Mouse (Mus musculus): ENCODE data around the gene Prkce. TPM values are rescaled to one million over a fixed set of nuclear protein-coding genes. Genes with fewer than 3 reads are reported as not detected.

Gene Prkce
- total RNA-seq, 2 experiments from 2014 or later = 22.8 to 31.8 TPM

DNA sequence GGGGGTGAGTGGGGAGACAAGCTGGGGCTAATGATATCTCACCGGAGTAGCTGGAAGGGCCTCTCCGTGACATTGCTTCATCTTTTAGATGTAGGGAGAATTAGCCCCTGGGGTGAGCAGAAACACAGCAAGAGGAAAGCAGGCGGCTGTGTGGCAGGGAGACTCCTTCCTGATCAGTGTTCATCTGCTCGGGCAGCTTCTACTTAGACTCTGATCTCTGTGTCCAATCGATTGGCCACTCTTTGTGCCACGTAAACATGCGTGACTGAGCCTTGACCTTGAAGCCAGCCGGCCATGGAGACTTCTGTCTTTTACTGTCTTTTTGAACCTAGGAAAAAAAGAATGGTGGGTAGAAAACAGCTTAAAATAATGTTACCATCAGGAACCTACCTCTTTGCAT, 247.0 kb downstream of the Prkce start:
- DNase-seq = no peak

- DNase-seq = no peak
Measured at GRCm38 (mm10) chr17:86415989-86416388, 248.4 kb downstream of the Prkce start.

GRCm38 (mm10) chr17:86418334-86418733, 250.7 kb downstream of the Prkce start:
- no peak for DNase-seq

GRCm38 (mm10) chr17:86419199-86419598, 251.6 kb downstream of the Prkce start:
- no peak for DNase-seq

DNA sequence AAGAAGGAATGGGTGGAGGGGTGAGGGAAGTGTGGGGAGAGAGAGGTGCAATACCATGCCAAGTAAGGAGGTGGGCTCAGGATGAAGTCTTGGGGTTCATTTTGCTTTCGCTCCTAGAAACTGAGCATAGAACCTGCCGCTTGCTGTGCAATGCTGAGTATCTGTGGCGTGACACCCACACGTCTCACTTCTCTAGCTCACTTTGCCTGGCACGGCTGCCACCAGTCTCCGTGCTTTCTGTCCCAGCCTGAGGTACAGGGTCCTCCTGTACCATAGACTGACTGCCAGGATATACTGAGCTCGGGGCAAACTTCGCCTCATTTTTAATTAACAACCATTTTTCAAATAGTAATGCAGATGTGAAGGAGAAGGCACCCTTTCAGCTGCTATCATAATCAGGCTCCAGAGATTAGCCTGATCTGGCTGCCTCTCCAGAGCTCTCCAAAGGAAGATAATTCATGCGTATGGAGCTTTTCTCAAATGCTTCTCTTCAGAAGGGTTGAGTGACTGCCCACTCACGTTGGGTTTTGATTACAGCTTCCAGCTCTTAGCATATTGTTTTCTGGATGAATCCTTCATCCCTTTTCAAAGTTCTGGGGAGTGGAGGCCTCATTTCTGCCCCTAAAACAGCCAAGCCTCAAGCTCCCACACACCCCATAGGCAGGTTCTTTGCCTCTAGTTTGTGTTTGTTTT, 253.2 kb downstream of the Prkce start:
- no peak for DNase-seq

DNA sequence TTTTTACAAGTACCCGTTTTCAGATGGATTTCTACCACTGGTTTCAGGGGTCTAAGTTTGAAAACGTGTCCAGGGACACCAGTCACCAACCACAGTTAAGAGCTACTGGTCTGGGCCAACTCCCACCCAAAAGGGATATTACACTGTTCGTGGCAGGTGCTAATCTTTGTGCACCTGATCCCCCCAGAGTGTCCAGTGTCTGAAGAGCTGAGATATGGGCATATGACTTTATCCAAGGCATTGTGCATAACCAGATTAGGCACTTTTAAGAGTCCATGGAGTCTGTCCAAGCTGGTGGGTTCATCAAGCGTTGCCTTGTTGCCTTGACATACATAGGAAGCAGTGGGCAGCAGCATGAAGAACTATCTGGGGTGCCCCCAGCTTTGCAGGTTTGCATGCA, 254.4 kb downstream of the Prkce start:
- DNase-seq = no peak

DNA sequence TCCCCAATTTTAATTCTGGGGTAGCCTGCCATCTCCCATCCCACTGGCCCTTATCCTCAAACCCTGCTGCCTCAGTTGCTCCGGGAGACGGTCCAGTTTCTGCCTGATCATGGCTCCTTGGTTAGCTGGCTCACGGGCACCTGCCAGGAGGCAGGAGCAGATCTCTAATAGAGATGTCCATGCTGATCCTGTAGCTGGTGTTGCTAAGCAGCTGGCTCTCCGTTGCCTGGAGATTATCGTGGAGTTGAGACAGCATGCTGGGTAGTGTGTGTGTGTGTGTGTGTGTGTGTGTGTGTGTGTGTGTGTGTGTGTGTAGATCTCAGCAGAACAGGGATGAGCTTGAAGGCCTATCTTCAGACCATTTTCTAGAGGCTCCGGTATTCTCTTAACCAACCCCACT, 262.3 kb downstream of the Prkce start:
- no peak for DNase-seq

DNA sequence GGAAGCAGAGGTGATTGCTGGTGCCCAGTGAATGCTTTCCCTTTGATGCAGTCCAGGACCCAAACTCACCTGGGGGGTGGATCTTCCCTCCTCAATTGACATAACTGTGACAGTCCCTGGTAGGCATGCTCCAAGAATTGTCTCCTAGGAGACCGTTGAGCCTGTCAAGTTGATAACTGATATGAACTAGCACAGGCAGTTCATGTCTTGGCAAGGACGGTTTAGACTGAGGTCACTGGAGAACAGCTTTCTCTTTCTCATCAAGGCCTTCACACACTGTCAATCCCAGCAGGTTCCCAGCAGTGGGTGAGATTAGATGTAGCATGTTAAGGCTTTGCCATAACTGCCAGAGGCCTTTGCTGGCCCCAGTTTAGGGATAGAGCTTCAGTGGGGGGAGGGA, 265.5 kb downstream of the Prkce start:
- DNase-seq = no peak

DNA sequence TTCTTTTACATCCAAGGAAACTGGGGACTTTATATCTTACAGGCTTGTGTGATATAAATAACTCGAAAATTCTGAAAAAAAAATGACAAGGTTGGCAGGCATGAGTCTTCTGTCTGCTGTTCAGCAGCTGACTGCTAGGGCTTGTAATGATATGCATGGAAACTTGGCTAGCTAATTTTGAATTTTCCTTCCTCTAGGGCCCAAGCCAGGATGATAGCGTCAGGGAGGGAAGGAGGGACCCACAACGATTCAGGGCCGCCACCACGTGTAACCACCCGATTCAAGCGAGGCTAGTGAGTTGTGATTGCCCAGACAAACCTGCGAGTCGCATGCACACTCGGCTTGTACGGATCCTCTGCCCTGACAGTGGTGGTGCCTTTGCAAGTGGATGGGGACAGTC, 266.2 kb downstream of the Prkce start:
- no peak for DNase-seq

DNA sequence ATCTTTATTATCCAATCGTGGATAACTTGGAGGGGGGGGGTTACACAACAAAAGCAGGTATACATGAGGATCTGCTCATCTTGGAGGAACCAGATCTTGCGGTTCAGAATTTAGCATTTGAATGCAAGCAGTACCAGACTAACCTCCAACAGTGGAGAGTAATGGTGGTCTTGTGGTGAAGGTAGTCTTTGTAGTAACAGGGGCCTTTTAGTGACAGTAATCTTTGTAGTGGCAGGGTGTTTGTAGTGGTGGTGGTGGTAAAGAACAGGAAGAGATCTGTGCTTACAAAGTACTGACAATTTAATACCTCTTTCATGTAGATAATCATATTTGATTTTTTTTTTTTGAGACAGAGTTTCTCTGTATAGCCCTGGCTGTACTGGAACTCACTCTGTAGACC, 267.2 kb downstream of the Prkce start:
- no peak for DNase-seq

GRCm38 (mm10) chr17:86435570-86435969, 268.0 kb downstream of the Prkce start:
- no peak for DNase-seq

- DNase-seq = no peak
Measured at GRCm38 (mm10) chr17:86435984-86436383, 268.4 kb downstream of the Prkce start.

DNA sequence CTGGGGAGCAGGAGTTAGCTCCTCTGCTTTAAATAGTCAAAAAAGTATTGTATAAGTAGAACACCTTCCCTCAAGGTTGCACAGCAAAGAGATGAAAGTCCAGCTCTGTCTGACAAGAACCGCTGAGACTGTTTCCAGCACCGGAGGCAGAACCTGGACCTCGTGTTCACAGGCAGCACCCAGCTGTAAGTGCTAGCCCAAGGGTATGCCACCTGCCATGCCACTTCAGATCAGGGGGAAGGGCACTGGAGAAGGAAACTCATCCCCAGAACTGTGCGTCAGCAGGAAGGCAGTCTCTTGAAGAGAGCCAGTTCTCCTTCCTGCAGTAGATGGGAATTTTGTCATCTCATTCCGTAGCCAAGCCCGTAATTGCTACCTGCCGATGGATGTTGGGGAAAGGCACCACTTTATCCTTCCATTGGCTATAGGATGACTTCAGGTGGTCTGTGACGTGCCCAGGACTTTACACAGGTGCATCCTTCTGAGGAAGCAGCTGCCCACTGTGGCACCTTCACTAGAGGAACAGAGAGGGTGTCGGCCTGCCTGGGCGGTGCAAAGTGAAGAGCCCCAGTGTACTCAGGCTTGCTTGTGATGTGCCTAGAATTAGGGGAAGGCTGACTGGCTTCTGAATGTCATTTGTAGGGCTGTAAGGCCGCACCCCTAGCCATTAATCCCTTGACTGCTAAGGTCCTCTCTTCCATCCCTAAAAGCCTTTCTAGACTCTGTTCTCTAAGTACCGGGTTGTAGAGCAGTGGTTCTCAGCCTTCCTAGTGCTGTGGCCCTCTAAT, 269.2 kb downstream of the Prkce start:
- DNase-seq = no peak

GRCm38 (mm10) chr17:86437516-86438277, 270.1 kb downstream of the Prkce start:
- no peak for DNase-seq

DNA sequence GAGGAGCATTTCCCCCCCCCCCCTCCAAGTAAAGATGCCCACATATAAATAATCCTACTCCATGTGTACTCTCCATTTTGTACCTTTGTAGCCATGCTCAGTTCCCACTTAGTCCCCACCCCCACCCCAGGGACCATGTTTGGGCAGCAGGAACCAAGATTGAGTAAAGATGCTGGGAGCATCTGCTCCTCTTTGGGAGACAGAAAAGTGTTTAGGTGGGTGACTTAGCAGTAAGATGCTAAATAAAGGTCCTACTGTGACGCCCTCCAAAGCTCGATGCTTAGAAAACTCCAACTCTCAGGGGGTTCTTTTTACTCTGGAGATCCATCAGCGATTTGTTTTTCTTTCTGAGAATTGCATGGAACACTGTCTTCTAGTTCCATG, 270.7 kb downstream of the Prkce start:
- no peak for DNase-seq

GRCm38 (mm10) chr17:86438763-86439162, 271.2 kb downstream of the Prkce start:
- DNase-seq = no peak

GRCm38 (mm10) chr17:86441098-86441497, 273.5 kb downstream of the Prkce start:
- DNase-seq = no peak

- peak; percentile 49 for DNase-seq
Measured at GRCm38 (mm10) chr17:86443886-86444285, 276.3 kb downstream of the Prkce start.

DNA sequence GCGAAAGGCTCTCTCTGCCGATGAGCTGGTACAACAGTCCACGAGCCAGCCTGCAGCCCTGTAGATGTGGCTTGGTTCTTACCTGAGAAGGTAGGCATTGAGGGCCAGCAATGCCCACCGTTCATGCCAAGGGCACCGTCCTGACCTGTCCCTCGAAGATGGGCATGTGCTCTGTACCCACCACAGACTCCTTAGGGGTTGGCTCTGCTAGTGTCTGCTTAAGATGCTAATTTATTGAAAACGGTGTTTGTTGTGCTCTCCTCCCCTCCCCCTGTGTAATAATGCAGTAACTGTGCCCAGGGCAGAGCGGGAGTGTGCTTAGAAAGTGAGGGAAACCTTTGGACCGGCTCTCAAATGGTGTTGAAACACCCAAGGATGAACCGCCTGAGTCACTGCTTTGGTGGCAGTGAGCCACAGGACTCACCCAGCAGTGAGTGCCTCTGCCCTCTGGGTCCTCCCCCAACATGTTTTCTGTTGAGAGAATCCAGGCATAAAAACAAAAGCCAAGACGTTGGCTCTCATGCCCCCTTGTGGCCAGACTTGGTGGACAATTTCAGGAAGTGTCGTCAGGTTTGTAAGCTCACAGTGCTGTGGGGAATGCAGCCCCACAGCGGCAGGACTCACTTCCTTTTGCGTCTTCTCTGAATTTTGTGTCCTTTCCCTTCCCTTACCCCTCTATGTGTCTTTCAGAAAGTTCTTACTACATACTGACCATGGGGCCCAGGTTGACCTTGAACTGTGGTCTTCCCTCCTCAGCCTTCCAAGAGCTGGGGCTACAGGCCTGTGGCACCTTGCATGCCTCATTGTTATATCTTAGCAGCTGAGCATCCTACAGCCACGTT, 277.2 kb downstream of the Prkce start:
- peak; percentile 96 for DNase-seq

DNA sequence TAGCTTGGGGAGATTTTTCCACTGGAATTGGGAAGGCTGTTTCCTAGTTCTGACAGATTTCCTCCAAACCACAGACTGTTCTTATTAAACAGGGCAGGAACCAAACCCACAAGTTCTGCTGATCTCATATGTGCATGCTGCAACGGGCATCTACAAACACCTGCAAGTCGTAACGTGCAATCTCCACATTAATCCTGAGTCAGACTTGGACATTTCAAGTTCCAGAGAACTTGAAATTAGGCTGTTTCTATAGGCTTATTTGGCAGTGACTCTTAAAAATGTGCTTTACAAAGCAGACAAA, 277.8 kb downstream of the Prkce start:
- DNase-seq = no peak

- DNase-seq = no peak
Measured at GRCm38 (mm10) chr17:86445900-86446299, 278.3 kb downstream of the Prkce start.

DNA sequence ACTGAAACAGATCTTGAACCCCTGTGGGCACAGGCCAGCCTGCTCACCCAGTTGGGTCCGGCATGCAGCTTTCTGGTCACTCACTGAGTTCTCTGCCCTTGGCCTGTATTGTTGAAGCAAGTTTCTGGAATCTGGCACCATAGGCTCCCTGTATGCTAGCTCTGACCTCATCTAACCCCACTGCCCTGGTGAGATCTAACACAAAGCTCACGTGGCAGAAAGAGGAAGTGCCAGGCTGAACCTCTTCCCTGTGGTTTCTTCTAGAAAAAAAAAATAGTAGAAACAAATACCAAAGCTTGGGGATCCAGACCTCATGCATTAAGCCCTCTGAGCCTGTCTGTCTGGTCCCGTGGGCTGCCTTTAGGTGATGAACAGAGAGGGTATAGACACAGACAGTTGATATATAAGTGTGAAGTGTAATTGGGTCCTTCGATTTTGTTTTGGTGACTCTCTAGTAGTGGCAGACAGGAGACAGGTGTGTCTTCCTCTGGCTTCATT, 279.6 kb downstream of the Prkce start:
- DNase-seq = peak; percentile 61

Data from adrenal gland, postnatal 10 days (tissue).